Mouse (Mus musculus) limb, embryonic 15.5 days (tissue): ENCODE data around the gene Sorbs2. TPM values are rescaled to one million over a fixed set of nuclear protein-coding genes. Genes with fewer than 3 reads are reported as not detected.

ENCODE experiments used
- ATAC-seq: fragments of 200-750 bp; cut with Nextera tagmentation; 2 replicates; pipeline ENCODE4 v1.8.0; 2017; ENCODE audit warnings: low read depth, moderate TSS enrichment; ENCODE audit not compliant: insufficient number of reproducible peaks, low FRiP score, low TSS enrichment
- H3K27ac ChIP-seq: fragments of 300-500 bp; sonication (generic); 2 replicates; pipeline ENCODE4 v1.5.1; 2015; ENCODE audit warnings: moderate library complexity, mild to moderate bottlenecking, inconsistent platforms
- H3K27me3 ChIP-seq: fragments of 300-500 bp; sonication (generic); 2 replicates; pipeline ENCODE4 v1.6.1; 2015; ENCODE audit warnings: inconsistent platforms
- H3K36me3 ChIP-seq: fragments of 300-500 bp; sonication (generic); 2 replicates; pipeline ENCODE4 v1.6.1; 2015; ENCODE audit warnings: inconsistent platforms
- H3K4me1 ChIP-seq: fragments of 300-500 bp; sonication (generic); 2 replicates; pipeline ENCODE4 v1.6.1; 2015; ENCODE audit warnings: inconsistent platforms
- H3K4me2 ChIP-seq: fragments of 300-500 bp; sonication (generic); 2 replicates; pipeline ENCODE4 v1.6.1; 2015; ENCODE audit warnings: mild to moderate bottlenecking, inconsistent platforms
- H3K4me3 ChIP-seq: fragments of 300-500 bp; sonication (generic); 2 replicates; pipeline ENCODE4 v1.5.1; 2015; ENCODE audit warnings: mild to moderate bottlenecking, inconsistent platforms
- H3K9ac ChIP-seq: fragments of 300-500 bp; sonication (generic); 2 replicates; pipeline ENCODE4 v1.6.1; 2015; ENCODE audit warnings: inconsistent platforms
- H3K9me3 ChIP-seq: fragments of 300-500 bp; sonication (generic); 2 replicates; pipeline ENCODE4 v1.6.1; 2016; ENCODE audit warnings: inconsistent platforms
- WGBS: fragments of 180-500 bp; shearing (Covaris S2); methylation state at CpG from one replicate; pipeline ENCODE4 v1.1.7; 2015; 5-methylcytosine and 5-hydroxymethylcytosine counted together
- polyA plus RNA-seq: library from polyadenylated mRNA; unstranded; fragments of >200 nt; fragmentation: Nextera tagmentation; extraction: Ambion mirVana; gene quantifications from 2 replicates; pipeline ENCODE4 v1.2.1, GENCODE M21; 2015

Sorbs2 gene
- polyA plus RNA-seq, 1 experiment from 2014 or later, result 40.6 TPM

DNA sequence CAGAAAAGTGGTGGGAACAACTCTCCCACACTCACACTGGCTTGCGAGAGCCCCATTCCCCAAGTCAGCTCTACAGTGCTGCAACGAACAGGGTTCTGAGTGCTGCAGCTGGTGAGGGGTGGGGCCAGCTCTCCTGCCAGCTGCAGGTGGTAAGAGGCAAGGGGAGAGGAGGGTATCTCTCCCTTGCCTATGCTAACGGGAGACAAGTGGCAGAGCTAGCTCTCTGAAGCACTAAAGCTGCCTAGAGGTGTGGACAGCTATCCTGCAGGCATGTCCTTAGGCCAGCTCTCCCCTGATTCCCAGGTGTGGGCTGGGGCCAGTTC, 72.9 kb downstream of the Sorbs2 start:
- no peak overlapping the region for H3K4me3 ChIP-seq
- 35% methylated on average over 3 of the region's 3 CpGs for WGBS
- no peaks in the 10 kb centered on the region for H3K9me3 ChIP-seq
- no peaks in the 10 kb centered on the region for H3K4me1 ChIP-seq
- ATAC-seq, result peak; percentile 48; the same call in 1 of the 2 replicates
- H3K27ac ChIP-seq, result no peak overlapping the region
- no peak overlapping the region for H3K4me2 ChIP-seq
- no peaks in the 10 kb centered on the region for H3K36me3 ChIP-seq
- no peak overlapping the region for H3K9ac ChIP-seq
- H3K27me3 ChIP-seq, result no peaks in the 10 kb centered on the region

DNA sequence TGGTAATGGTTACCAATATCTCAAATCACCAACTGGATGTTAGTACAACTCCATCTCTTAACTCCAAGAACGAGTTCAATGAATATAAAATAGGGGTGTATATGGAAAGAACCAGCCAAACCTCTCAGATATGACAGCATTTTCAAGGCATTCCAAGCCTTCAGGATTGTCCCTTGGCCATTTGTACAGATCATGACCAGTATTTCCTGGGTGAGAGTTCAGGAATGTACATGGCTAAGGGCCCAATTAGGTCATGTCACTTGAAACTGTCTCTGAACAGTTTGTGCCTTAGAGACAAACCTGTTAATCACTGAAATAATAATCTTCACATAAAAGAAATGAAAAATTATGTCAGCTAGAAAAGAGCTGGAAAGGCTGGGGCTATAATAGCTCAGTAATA, 76.3 kb downstream of the Sorbs2 start:
- Histone ChIP-seq H3K9ac (no peak overlapping the region), H3K27ac (no peak overlapping the region), H3K36me3 (no peaks in the 10 kb centered on the region), H3K4me3 (no peak overlapping the region), H3K9me3 (no peaks in the 10 kb centered on the region), H3K4me1 (no peaks in the 10 kb centered on the region), H3K4me2 (no peak overlapping the region), H3K27me3 (no peaks in the 10 kb centered on the region)
- WGBS, result 74% methylated on average over 1 of the region's 1 CpGs
- no peak for ATAC-seq

DNA sequence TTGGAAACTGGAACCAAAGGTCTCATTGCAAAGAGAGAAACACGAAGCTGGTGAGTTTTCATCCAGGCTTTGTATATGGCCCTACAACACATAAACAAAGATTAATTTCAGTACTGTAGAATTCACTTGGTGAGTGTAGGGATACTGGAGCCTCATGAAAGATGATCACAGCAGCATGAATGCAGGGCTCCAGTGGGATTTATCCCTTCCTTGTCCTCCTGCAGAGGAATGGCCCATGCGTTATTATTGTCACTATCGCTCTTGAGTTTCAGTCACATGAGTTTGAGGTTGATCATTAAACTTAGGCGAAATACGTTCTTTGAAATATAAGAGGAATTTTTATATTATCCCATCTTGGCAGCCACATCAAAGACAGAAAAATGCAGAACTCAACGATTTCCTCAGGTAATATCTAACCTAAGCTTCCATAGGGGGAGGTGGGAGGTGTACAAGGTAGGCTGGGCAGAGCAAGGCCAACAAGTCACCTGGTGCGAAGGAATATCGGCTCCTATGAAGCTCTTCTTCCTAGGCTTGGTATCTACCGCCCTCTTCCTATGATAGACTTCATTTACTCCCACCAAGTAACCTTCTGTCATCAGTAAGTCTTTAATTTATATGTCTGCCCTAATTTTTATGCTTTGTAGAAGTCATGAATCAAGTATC, 76.9 kb downstream of the Sorbs2 start:
- H3K9me3 ChIP-seq, result no peaks in the 10 kb centered on the region
- no peak overlapping the region for H3K9ac ChIP-seq
- no peaks in the 10 kb centered on the region for H3K4me1 ChIP-seq
- H3K27ac ChIP-seq, result no peak overlapping the region
- H3K36me3 ChIP-seq, result no peaks in the 10 kb centered on the region
- no peak for ATAC-seq
- no peaks in the 10 kb centered on the region for H3K27me3 ChIP-seq
- no peak overlapping the region for H3K4me3 ChIP-seq
- 83% methylated on average over 9 of the region's 9 CpGs for WGBS
- H3K4me2 ChIP-seq, result no peak overlapping the region

DNA sequence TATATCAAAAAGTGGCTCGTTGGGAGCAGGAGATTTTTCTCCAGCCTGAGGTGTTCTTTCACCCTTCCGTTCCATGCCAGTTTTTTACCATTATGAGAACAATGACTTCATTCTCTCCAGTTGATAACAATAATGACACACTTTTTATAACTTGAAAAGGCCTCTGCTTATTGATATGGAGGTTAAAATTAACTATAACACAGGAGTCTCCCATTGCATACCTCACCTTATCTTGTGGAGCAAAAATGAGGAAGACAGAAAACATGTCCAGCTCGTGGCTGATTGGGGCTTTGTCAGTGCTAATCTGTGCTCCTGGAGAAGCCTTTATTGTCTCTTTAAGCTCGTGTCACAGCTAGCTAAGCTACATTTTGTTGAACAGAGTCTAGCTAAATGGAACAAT, 77.6 kb downstream of the Sorbs2 start:
- Histone ChIP-seq H3K27ac (no peak overlapping the region), H3K9ac (no peak overlapping the region), H3K27me3 (no peaks in the 10 kb centered on the region), H3K9me3 (no peaks in the 10 kb centered on the region), H3K4me3 (no peak overlapping the region), H3K4me2 (no peak overlapping the region), H3K36me3 (no peaks in the 10 kb centered on the region), H3K4me1 (no peaks in the 10 kb centered on the region)
- no peak for ATAC-seq
- WGBS, result 66% methylated on average over 4 of the region's 4 CpGs

DNA sequence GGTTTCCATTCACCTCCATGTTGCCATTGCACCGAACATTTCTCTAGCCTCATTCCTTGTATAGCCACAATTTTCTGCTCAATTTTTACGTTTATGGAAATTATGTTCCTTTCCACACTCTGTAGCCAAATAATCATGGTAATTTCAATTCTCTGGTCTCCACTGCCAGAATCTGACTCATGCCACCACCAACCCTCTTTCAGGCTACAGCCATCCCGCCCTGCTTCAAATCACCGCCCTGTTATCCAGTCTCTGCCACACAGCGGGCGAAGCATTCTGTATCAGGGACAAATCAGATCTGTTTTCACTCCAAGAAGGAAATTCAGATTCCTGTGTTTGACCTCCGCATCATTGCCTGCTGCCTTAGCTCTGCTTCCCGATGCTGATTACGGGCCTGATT, 79.4 kb downstream of the Sorbs2 start:
- no peak overlapping the region for H3K27ac ChIP-seq
- no peak for ATAC-seq
- 92% methylated on average over 9 of the region's 9 CpGs for WGBS

DNA sequence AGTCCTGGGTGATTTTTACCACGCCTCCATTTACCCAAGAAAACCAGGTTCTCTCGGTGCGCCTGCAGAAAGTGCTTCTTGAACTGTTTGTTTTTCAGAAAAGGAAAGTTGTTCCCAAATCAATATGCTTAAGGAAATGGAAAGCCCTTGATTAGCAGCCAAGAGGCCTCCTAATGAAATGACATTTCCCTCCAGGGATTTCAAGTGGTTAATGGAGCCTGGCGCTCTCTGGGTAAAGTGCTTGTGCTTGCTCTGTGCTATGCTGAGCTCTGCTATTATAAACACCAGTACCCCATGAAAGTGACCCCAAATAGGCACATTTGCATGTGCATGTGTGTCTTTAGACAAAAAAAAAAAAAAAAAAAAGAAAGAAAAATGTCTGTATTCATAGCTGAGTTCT, 84.3 kb downstream of the Sorbs2 start:
- Histone ChIP-seq H3K9ac (no peak overlapping the region), H3K4me2 (no peak overlapping the region), H3K4me3 (no peak overlapping the region), H3K36me3 (no peaks in the 10 kb centered on the region), H3K4me1 (no peaks in the 10 kb centered on the region), H3K27ac (no peak overlapping the region), H3K9me3 (no peaks in the 10 kb centered on the region), H3K27me3 (no peaks in the 10 kb centered on the region)
- 60% methylated on average over 4 of the region's 4 CpGs for WGBS
- ATAC-seq, result no peak

More for the DNA sequence above, 79.4 kb downstream of the Sorbs2 start:
- no peak overlapping the region for H3K4me2 ChIP-seq
- H3K4me3 ChIP-seq, result no peak overlapping the region
- no peak overlapping the region for H3K9ac ChIP-seq
- no peaks in the 10 kb centered on the region for H3K9me3 ChIP-seq
- H3K27me3 ChIP-seq, result no peaks in the 10 kb centered on the region
- no peaks in the 10 kb centered on the region for H3K36me3 ChIP-seq
- no peaks in the 10 kb centered on the region for H3K4me1 ChIP-seq

DNA sequence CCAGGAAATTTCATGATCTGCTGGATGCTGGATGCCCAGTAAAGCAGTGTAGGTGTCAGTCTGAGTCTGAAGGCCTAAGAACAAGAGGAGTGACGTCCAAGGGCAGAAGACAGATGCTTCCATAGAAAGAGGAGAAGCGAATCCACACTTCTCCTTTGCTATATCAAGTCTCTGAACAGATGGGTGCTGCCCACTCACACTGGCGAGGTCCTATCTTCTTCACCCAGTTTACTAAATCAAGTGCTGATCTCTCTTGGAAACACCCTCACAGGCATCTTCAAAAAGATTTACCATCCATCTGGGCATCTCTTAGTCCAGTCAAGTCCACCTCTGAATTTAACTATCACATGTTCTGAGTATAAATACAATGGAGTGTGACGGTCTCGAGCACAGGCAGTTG, 86.1 kb downstream of the Sorbs2 start:
- H3K27me3 ChIP-seq, result no peaks in the 10 kb centered on the region
- no peak overlapping the region for H3K4me3 ChIP-seq
- no peaks in the 10 kb centered on the region for H3K9me3 ChIP-seq
- H3K27ac ChIP-seq, result no peak overlapping the region
- 83% methylated on average over 5 of the region's 5 CpGs for WGBS
- no peak for ATAC-seq
- no peak overlapping the region for H3K9ac ChIP-seq
- H3K4me1 ChIP-seq, result no peaks in the 10 kb centered on the region
- no peaks in the 10 kb centered on the region for H3K36me3 ChIP-seq
- H3K4me2 ChIP-seq, result no peak overlapping the region

DNA sequence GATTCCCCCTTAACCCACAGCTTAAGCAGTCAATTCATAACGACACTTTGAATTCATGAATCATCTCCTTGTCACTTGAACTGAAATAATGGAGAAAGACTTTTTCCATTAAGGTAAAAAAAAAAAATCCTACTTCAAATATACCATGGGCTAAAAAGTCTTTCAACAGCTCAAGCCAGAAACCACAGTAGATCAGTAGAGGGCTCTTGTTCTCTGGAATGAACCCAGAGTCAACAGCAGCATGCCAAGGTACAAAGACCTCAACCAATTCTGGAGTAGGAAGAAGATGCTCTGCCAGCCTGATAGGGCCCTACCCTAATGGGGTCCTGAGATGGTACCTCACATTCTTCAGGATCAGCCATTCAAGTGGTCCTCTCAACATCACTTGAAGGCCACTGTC, 88.4 kb downstream of the Sorbs2 start:
- Histone ChIP-seq H3K9ac (no peak overlapping the region), H3K9me3 (no peaks in the 10 kb centered on the region), H3K27me3 (no peaks in the 10 kb centered on the region), H3K4me1 (peaks cover under 1% of the 10 kb centered on the region; the same call in 1 of the 2 replicates), H3K4me3 (no peak overlapping the region), H3K27ac (no peak overlapping the region), H3K4me2 (no peak overlapping the region), H3K36me3 (no peaks in the 10 kb centered on the region)
- no peak for ATAC-seq
- 65% methylated on average over 1 of the region's 1 CpGs for WGBS

DNA sequence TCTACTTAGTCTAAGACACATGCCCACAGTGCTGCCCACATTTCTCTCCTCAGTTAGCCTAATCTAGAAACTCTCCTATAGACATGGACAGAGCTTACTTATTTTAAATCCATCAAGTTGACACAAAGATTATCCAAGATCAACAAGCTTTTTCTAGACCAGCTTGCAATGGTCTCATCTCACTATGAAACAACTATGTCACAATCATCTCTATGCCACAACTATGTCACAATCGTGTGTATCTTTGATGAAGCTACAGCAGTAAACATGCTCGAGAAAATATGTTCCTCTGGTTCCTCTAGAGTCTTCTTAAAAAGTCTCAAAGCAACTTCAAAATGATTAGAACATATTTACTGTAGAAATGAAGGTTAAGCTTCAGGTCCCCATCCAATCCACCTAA, 89.0 kb downstream of the Sorbs2 start:
- H3K9ac ChIP-seq, result no peak overlapping the region
- H3K4me3 ChIP-seq, result no peak overlapping the region
- H3K27me3 ChIP-seq, result no peaks in the 10 kb centered on the region
- H3K27ac ChIP-seq, result no peak overlapping the region
- no peaks in the 10 kb centered on the region for H3K36me3 ChIP-seq
- WGBS, result 82% methylated on average over 2 of the region's 2 CpGs
- no peak for ATAC-seq
- no peak overlapping the region for H3K4me2 ChIP-seq
- H3K9me3 ChIP-seq, result no peaks in the 10 kb centered on the region
- H3K4me1 ChIP-seq, result peaks cover 2% of the 10 kb centered on the region; the same call in 1 of the 2 replicates

DNA sequence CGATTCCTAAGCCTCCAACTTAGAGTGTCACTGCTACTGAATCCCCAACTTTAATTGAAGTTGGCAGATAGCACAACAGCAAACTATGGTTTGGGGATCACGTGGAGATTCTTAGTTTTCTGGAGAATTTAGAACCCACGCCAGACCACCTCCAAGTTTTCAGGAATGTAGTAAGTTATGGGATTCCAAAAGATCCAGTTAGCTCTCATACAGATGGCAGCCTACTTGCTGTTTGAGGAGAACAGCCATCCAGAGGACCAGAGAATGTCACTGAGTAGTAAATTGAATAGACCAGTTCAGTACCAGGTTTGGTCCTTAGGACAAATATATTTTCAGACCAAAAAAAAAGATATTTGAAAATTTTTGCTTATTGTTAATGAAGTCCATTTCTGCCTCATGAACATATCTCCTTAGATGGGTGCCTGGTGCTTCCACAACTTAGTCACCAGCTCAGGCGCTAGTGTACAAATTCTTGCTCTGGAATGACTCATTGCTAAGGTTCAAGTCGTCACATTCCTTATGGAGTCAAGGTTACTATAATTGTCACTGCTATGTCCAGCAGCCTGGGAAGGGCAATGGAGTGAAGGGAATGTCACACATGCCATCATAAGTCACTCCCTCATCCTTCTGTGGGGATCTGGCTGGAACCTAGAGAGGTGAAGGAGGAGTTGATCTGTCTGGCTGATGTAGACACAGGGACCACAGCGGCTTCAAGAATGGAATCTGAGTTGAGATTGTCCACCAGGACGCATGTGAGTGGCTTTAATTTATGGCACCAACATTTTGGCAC, 90.2 kb downstream of the Sorbs2 start:
- Histone ChIP-seq H3K9me3 (no peaks in the 10 kb centered on the region), H3K27me3 (no peaks in the 10 kb centered on the region), H3K4me2 (no peak overlapping the region), H3K36me3 (no peaks in the 10 kb centered on the region), H3K27ac (no peak overlapping the region), H3K4me3 (no peak overlapping the region), H3K4me1 (peaks cover 2% of the 10 kb centered on the region; the same call in 1 of the 2 replicates), H3K9ac (no peak overlapping the region)
- ATAC-seq, result no peak
- WGBS, result 78% methylated on average over 7 of the region's 7 CpGs

DNA sequence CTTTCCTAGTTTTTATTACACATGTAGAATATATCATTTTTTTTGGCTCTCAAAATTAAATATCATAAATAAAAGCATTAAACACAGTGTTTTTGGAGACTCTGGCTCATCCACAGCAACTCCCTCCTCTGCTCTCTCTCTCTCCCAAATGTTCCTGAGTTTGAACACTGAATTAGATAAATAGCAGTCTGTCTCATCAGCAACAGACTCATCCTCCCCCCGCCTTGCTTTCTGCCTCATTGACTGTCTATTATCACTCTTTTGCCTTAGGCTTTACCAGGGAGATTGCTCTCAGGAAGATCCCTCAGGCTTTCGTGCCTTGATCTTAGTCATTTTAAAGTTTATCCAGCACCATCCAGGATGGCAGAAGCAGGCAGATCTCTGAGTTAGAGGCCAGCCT, 91.3 kb downstream of the Sorbs2 start:
- no peak overlapping the region for H3K9ac ChIP-seq
- WGBS, result 69% methylated on average over 2 of the region's 2 CpGs
- no peaks in the 10 kb centered on the region for H3K27me3 ChIP-seq
- H3K9me3 ChIP-seq, result no peaks in the 10 kb centered on the region
- peaks cover 2% of the 10 kb centered on the region; the same call in 1 of the 2 replicates for H3K4me1 ChIP-seq
- no peaks in the 10 kb centered on the region for H3K36me3 ChIP-seq
- H3K27ac ChIP-seq, result no peak overlapping the region
- H3K4me3 ChIP-seq, result no peak overlapping the region
- no peak overlapping the region for H3K4me2 ChIP-seq
- ATAC-seq, result no peak

DNA sequence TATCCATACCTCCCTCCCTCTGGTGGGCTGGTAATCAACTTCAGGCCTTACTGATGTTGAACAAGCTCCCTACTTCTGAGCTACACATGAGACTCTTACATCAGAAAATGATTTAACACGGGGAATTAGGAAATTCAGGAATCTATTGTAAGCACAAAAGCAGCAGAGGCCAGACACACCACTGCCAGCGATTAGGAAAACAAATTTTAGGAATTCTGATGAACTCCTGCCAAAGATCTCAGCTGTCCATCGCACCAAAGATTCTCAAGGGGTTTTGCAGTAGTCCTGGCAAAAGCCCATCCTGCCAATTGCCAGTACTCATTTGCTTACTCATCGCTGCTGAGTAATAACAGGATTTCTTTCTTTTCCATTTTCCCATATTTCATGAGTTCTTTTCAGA, 94.4 kb downstream of the Sorbs2 start:
- Histone ChIP-seq H3K27ac (no peak overlapping the region), H3K4me3 (no peak overlapping the region), H3K4me1 (peaks cover 2% of the 10 kb centered on the region; the same call in 1 of the 2 replicates), H3K36me3 (no peaks in the 10 kb centered on the region), H3K4me2 (no peak overlapping the region), H3K27me3 (no peaks in the 10 kb centered on the region), H3K9me3 (no peaks in the 10 kb centered on the region), H3K9ac (no peak overlapping the region)
- no peak for ATAC-seq
- WGBS, result 39% methylated on average over 4 of the region's 4 CpGs
